Mouse (Mus musculus) lung, embryonic 15.5 days (tissue): ENCODE measurements around the gene Ubxn11. TPM values are rescaled to one million over a fixed set of nuclear protein-coding genes. Genes with fewer than 3 reads are reported as not detected.
"Not testable (repeated sequence)": the region's sequence is repeated elsewhere in the genome, so short reads cannot be mapped to it uniquely, and the experiment has no call there.

Source experiments
- ATAC-seq: fragments of 200-750 bp; cut with Nextera tagmentation; 2 replicates; pipeline ENCODE4 v1.8.0; 2017; ENCODE audit warnings: moderate number of reproducible peaks, borderline replicate concordance; ENCODE audit not compliant: low FRiP score, low TSS enrichment; ENCODE audit errors: extremely low read depth
- H3K27ac ChIP-seq: fragments of 300-500 bp; sonication (generic); 2 replicates; pipeline ENCODE4 v1.5.1; 2015; ENCODE audit warnings: moderate library complexity, mild to moderate bottlenecking, inconsistent platforms
- H3K27me3 ChIP-seq: fragments of 300-500 bp; sonication (generic); 2 replicates; pipeline ENCODE4 v1.6.1; 2015; ENCODE audit warnings: inconsistent platforms
- H3K36me3 ChIP-seq: fragments of 300-500 bp; sonication (generic); 2 replicates; pipeline ENCODE4 v1.6.1; 2015; ENCODE audit warnings: inconsistent platforms
- H3K4me1 ChIP-seq: fragments of 300-500 bp; sonication (generic); 2 replicates; pipeline ENCODE4 v1.6.1; 2015; ENCODE audit warnings: inconsistent platforms
- H3K4me2 ChIP-seq: fragments of 300-500 bp; sonication (generic); 2 replicates; pipeline ENCODE4 v1.6.1; 2015; ENCODE audit warnings: inconsistent platforms, mild to moderate bottlenecking, moderate library complexity
- H3K4me3 ChIP-seq: fragments of 300-500 bp; sonication (generic); 2 replicates; pipeline ENCODE4 v1.5.1; 2015; ENCODE audit warnings: mild to moderate bottlenecking, inconsistent platforms
- H3K9ac ChIP-seq: fragments of 300-500 bp; sonication (generic); 2 replicates; pipeline ENCODE4 v1.6.1; 2015; ENCODE audit warnings: inconsistent platforms
- H3K9me3 ChIP-seq: fragments of 300-500 bp; sonication (generic); 2 replicates; pipeline ENCODE4 v1.6.1; 2016; ENCODE audit warnings: inconsistent platforms
- WGBS: fragments of 180-500 bp; shearing (Covaris S2); methylation state at CpG from one replicate; pipeline ENCODE4 v1.1.7; 2015; 5-methylcytosine and 5-hydroxymethylcytosine counted together
- polyA plus RNA-seq: library from polyadenylated mRNA; unstranded; fragments of >200 nt; fragmentation: Nextera tagmentation; extraction: Ambion mirVana; gene quantifications from 2 replicates; pipeline ENCODE4 v1.2.1, GENCODE M21; 2015

The Ubxn11 gene
- polyA plus RNA-seq, 1 experiment from 2014 or later: 9.1 TPM

DNA sequence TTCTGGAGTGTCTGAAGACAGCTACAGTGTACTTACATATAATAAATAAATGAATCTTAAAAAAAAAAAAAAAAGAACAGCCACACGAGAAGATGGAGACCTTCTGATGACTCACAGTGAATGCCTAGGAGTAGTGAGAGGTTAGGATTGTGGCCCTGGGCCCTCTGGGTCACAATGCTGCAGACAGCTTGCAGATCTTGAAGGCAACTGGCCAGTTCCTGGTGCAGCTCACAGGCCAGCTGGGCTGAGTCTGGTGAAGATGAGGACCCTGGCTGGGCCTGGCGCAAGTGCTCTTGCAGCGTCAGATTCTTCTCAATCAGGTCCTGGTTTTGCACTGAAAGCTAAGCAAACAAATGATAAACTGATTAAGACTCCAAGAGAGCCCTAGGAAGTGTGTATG lies 29.7 kb downstream of the Ubxn11 start:
- no peaks in the 10 kb centered on the region for H3K36me3 ChIP-seq
- H3K9ac ChIP-seq: no peak overlapping the region
- WGBS: 54% methylated on average over 3 of the region's 3 CpGs
- no peak overlapping the region for H3K4me3 ChIP-seq
- H3K27ac ChIP-seq: no peak overlapping the region
- no peaks in the 10 kb centered on the region for H3K27me3 ChIP-seq
- H3K9me3 ChIP-seq: no peaks in the 10 kb centered on the region
- no peak overlapping the region for H3K4me2 ChIP-seq
- peaks cover 22% of the 10 kb centered on the region for H3K4me1 ChIP-seq
- no peak for ATAC-seq

DNA sequence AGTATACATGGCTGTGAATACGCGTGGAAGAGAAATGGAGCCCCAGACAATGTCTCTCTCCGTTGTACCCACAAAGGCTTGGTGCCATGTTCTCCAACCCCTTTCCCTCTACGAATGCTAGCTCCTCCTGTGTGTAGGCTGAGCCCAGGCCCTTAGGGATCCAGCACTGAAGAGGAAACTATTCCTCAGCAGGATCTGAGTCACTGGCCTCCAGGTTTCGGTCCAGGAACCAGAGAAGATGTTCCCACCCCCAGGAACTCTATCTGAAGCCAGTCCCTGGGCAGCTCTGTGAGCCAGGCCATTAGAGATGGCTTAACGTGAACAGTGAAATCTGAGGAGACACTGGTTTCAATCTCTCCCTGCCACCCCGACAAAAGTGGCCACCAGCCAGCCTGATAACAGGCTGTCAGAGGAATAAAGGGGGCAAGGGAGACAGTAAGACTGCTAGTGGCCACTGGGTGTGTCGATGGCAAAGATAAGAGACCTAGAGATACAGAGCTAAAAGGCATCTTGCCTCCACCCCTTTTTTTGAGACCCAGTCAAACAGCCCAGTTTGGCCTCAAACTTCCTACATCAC lies 30.2 kb downstream of the Ubxn11 start:
- Histone ChIP-seq H3K4me1 (peaks cover 17% of the 10 kb centered on the region), H3K4me2 (no peak overlapping the region), H3K36me3 (no peaks in the 10 kb centered on the region), H3K9ac (no peak overlapping the region), H3K27me3 (no peaks in the 10 kb centered on the region), H3K4me3 (no peak overlapping the region), H3K27ac (no peak overlapping the region), H3K9me3 (no peaks in the 10 kb centered on the region)
- 60% methylated on average over 8 of the region's 8 CpGs for WGBS
- ATAC-seq: no peak

DNA sequence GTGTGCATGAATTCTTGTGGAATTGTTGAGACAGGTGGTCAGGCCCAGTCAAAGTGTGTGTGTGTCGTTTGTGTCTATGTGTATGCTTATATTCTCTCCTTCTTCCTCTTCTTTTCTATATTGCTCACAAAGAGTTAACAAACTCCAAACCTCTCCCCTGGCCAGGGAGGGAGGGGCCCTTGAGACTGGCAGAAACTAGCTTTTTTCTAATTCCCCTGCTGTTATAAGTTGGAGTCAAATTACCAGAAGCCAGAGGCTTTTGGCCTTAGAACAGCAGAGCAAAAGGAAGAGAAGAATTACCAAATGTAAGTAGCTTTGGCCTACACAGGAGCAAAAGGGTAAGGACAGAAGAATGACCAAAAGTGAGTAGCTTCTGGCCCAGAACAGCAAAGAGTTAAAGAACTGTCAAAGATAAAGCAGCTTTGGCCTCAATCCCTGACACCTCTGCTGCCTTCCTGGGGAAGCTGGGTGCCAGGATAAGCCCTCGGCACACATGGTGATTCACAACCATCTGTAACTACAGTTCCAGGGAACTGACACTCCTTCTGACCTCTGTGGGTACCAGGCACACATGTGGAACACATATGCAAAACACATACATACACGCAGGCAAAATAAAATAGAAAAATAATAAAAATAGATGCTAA lies 34.0 kb downstream of the Ubxn11 start:
- no peak overlapping the region for H3K4me3 ChIP-seq
- H3K9ac ChIP-seq: no peak overlapping the region
- no peaks in the 10 kb centered on the region for H3K4me1 ChIP-seq
- no peaks in the 10 kb centered on the region for H3K9me3 ChIP-seq
- WGBS: 30% methylated on average over 3 of the region's 3 CpGs
- H3K27me3 ChIP-seq: no peaks in the 10 kb centered on the region
- no peak overlapping the region for H3K4me2 ChIP-seq
- 0 out of 2 replicates have a peak, but pooled peaks cover 6% of the 10 kb centered on the region for H3K36me3 ChIP-seq
- H3K27ac ChIP-seq: peak overlapping the region; percentile 45
- ATAC-seq: no peak

DNA sequence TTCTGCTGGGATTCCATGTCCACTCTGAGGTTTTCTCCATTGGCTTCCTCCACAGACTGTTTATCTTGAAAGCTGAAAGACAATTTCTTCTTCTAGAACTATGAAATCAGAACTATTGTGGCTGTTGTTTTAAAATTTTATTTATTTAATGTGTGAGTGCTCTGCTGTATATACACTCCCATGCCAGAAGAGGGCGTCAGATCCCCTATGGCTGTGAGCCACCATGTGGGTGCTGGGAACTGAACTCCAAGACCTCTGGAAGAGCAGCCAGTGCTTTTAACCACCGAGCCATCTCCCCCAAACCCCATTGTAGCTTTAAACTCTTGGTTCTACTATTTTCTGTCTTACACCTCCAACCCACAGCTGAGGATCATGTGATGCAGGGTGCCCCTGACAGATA lies 36.5 kb downstream of the Ubxn11 start:
- H3K9me3 ChIP-seq: no peaks in the 10 kb centered on the region
- 0 out of 2 replicates have a peak, but pooled peaks cover 6% of the 10 kb centered on the region for H3K36me3 ChIP-seq
- no peak overlapping the region for H3K27ac ChIP-seq
- H3K4me2 ChIP-seq: no peak overlapping the region
- no peak overlapping the region for H3K9ac ChIP-seq
- no peaks in the 10 kb centered on the region for H3K4me1 ChIP-seq
- no peak overlapping the region for H3K4me3 ChIP-seq
- ATAC-seq: no peak
- no peaks in the 10 kb centered on the region for H3K27me3 ChIP-seq
- 73% methylated on average over 2 of the region's 2 CpGs for WGBS

DNA sequence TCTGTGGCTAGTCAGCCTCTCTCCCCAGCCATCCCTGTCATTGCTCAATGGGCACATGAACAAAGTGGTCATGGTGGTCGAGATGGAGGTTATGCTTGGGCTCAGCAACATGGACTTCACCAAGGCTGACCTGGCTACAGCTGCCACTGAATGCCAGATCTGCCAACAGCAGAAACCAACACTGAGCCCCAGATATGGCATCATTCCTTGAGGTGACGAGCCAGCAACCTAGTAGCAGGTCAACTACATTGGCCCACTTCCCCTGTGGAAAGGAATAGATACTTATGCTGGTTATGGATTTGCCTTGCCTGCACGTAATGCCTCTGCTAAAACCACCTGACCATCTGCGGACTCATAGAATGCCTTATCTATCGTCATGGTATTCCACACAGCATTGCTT lies 41.9 kb downstream of the Ubxn11 start:
- 93% methylated on average over 5 of the region's 5 CpGs for WGBS
- not testable (repeated sequence) for ATAC-seq

DNA sequence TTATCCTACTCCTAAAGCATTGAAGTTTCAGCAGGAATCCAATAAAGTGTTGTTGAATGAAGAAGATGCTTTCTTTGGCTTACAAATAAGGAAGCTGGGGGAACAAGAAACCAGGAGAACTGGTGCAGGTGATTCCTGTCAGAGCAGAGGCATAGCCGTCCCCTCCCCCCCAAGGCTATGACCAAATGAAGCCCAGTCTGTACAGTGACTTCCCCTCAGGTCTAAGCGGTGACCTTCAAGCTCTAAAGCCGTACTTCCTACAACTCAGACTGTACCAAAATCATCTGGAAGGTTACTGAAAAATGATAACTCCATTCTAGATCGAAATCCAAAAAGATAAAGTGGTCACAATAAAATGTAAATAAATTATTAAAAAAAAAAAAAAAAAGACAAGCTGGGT lies 47.0 kb downstream of the Ubxn11 start:
- Histone ChIP-seq H3K27me3 (no peaks in the 10 kb centered on the region), H3K9me3 (no peaks in the 10 kb centered on the region), H3K27ac (no peak overlapping the region), H3K4me1 (no peaks in the 10 kb centered on the region), H3K36me3 (peaks cover 40% of the 10 kb centered on the region), H3K4me3 (no peak overlapping the region), H3K4me2 (no peak overlapping the region), H3K9ac (no peak overlapping the region)
- ATAC-seq: no peak
- 90% methylated on average over 4 of the region's 4 CpGs for WGBS

More for the DNA sequence above, 41.9 kb downstream of the Ubxn11 start:
- not testable (repeated sequence) for H3K9ac ChIP-seq, H3K4me3 ChIP-seq, H3K27me3 ChIP-seq, H3K4me2 ChIP-seq, H3K9me3 ChIP-seq, H3K4me1 ChIP-seq, H3K27ac ChIP-seq
- peaks cover 19% of the 10 kb centered on the region; the same call in 1 of the 2 replicates for H3K36me3 ChIP-seq

DNA sequence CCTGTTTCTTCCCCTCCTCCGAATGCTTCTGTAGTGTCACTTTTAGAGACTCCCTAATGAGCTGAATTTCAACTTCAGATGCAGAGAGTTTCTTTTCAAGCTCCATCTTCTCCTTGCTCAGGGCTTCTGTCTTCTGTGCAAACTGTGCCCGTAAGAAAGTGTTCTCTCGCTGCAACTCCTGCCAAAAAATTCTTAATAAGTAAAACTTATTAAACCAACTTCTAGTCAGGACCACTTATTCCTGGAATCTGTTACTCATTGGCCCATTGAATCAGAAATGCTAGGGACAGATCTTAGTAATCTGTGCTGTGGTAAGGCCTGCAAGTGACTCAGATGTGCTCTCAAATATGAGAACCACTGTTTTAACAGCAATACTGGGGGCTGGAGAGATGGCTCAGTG lies 49.7 kb downstream of the Ubxn11 start:
- H3K9me3 ChIP-seq: no peaks in the 10 kb centered on the region
- H3K27ac ChIP-seq: no peak overlapping the region
- H3K36me3 ChIP-seq: peaks cover 40% of the 10 kb centered on the region
- H3K9ac ChIP-seq: no peak overlapping the region
- no peak overlapping the region for H3K4me3 ChIP-seq
- no peak overlapping the region for H3K4me2 ChIP-seq
- WGBS: 86% methylated on average over 3 of the region's 3 CpGs
- ATAC-seq: no peak
- no peaks in the 10 kb centered on the region for H3K4me1 ChIP-seq
- H3K27me3 ChIP-seq: no peaks in the 10 kb centered on the region

DNA sequence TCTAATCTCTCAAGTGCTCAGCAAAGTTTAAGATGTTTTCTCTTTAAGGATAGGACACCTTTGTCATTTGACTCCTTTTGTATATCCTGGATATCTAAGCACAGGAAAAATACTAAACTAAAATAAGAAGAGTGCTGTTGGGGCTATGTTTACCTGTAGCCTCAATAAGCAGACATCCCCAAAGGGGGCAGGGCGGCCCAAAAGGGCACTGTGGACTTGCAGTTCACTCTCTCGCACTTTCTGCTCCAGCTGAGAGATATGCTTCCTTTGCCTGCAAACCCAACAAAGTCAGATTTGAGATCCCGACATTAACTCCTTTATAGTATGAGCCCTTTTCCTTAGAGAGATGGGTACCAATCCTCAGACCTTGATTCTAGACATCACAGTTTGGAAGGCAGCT lies 51.3 kb downstream of the Ubxn11 start:
- Histone ChIP-seq H3K27me3 (no peaks in the 10 kb centered on the region), H3K4me3 (no peak overlapping the region), H3K9me3 (no peaks in the 10 kb centered on the region), H3K4me1 (no peaks in the 10 kb centered on the region), H3K4me2 (no peak overlapping the region), H3K9ac (no peak overlapping the region), H3K36me3 (peaks cover 25% of the 10 kb centered on the region), H3K27ac (no peak overlapping the region)
- 91% methylated on average over 3 of the region's 3 CpGs for WGBS
- ATAC-seq: no peak

DNA sequence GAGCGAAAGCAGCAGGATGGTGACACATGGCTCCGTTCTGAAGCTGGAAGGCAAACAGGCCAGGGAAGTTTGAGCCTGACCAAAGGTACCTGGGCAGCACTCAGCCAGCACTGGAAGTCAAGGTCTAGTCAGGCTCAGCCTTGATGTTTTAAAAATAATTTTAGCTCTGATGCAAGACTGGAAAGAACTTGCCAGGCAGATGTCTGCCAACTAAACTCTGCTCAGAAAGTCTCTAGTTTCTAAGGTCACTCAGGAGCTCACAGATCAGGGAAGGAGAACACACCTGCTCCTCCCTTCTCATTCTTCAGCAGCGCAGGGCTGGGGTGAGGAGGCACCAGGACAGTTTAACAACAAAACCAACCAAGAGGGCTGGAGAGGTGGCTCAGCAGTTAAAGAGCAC lies 52.0 kb downstream of the Ubxn11 start:
- WGBS: 94% methylated on average over 3 of the region's 3 CpGs
- no peaks in the 10 kb centered on the region for H3K9me3 ChIP-seq

DNA sequence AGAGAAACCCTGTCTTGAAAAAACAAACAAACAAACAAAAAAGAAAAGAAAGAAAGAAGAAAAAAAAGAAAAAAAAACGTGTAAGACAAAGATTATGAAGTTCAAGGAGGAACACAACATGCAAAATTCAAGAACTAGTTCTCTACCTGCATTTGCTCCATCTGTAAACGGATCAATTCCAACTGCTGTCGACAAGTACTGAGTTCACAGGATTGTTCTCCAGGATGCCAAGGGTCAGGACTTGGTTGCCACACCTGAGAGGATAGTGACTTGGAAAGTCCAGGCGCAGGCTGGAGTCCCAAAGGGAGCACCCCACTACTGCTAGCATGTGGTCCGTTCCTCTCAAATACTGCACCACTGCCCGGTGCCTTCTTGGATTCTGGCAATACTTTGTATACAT lies 53.2 kb downstream of the Ubxn11 start:
- WGBS: 87% methylated on average over 6 of the region's 6 CpGs
- H3K4me2 ChIP-seq: no peak overlapping the region
- no peak overlapping the region for H3K9ac ChIP-seq
- no peak overlapping the region for H3K4me3 ChIP-seq
- H3K27me3 ChIP-seq: no peaks in the 10 kb centered on the region
- ATAC-seq: no peak
- H3K4me1 ChIP-seq: peaks cover 5% of the 10 kb centered on the region; the same call in 1 of the 2 replicates
- peaks cover 19% of the 10 kb centered on the region for H3K36me3 ChIP-seq
- no peaks in the 10 kb centered on the region for H3K9me3 ChIP-seq
- H3K27ac ChIP-seq: no peak overlapping the region

More for the DNA sequence above, 52.0 kb downstream of the Ubxn11 start:
- Histone ChIP-seq H3K36me3 (peaks cover 20% of the 10 kb centered on the region), H3K9ac (no peak overlapping the region), H3K4me1 (peaks cover 5% of the 10 kb centered on the region; the same call in 1 of the 2 replicates), H3K27me3 (no peaks in the 10 kb centered on the region), H3K4me2 (no peak overlapping the region), H3K4me3 (no peak overlapping the region), H3K27ac (no peak overlapping the region)
- ATAC-seq: no peak

DNA sequence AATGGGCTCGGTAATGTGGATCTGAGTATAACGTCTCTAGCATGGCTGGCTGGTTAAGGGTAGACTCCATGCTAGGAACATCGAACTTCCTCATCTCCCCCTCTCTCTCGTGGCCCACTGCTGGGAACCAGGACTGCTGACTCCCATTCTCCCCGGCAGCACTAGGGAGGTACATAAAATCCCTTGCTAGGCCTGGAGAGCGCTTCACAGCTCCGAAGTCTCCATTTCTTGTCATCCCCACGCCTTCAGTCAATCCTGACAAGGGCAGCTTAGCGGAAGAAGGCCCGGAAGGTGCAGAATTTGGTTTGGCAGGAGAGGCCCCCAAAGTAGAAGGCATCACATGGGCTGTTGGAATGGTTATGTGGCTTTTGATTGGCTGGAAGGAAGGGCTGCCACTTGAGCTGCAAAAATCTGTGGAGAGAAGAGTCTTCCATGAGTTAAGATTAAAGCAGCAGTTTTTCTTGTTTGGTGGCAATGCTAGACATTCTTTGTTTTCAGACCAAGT lies 53.6 kb downstream of the Ubxn11 start:
- no peak overlapping the region for H3K27ac ChIP-seq
- no peak overlapping the region for H3K4me3 ChIP-seq
- H3K36me3 ChIP-seq: peaks cover 16% of the 10 kb centered on the region
- H3K9me3 ChIP-seq: no peaks in the 10 kb centered on the region
- no peak overlapping the region for H3K9ac ChIP-seq
- no peak overlapping the region for H3K4me2 ChIP-seq
- H3K27me3 ChIP-seq: no peaks in the 10 kb centered on the region
- peaks cover 5% of the 10 kb centered on the region; the same call in 1 of the 2 replicates for H3K4me1 ChIP-seq
- no peak for ATAC-seq
- 74% methylated on average over 10 of the region's 10 CpGs for WGBS

DNA sequence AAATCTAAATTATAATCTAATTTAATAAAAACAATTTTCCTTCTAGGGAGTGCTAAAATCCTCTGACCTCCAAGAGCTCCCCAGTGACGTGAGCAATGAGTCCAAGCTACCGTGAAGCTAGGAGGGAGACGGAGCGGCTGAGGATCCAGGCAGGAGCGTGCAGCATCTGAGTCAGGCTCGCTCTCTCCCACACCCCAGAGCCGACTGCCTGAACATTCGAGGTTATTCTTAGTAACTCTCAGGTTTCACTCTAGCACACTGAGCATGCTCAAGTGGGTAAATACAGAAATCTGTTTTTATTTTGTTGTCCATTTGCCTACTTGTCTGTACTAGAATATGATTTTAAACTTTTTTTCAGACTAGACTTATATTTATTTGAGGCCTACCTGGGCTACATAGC lies 54.4 kb downstream of the Ubxn11 start:
- H3K4me2 ChIP-seq: no peak overlapping the region
- no peaks in the 10 kb centered on the region for H3K9me3 ChIP-seq
- no peaks in the 10 kb centered on the region for H3K27me3 ChIP-seq
- ATAC-seq: no peak
- H3K4me1 ChIP-seq: peaks cover 5% of the 10 kb centered on the region; the same call in 1 of the 2 replicates
- H3K9ac ChIP-seq: no peak overlapping the region
- 46% methylated on average over 8 of the region's 8 CpGs for WGBS
- no peak overlapping the region for H3K27ac ChIP-seq
- H3K36me3 ChIP-seq: peaks cover 9% of the 10 kb centered on the region
- H3K4me3 ChIP-seq: no peak overlapping the region
